Mouse (Mus musculus): Measurements from ENCODE around the gene Edn1.

DNA sequence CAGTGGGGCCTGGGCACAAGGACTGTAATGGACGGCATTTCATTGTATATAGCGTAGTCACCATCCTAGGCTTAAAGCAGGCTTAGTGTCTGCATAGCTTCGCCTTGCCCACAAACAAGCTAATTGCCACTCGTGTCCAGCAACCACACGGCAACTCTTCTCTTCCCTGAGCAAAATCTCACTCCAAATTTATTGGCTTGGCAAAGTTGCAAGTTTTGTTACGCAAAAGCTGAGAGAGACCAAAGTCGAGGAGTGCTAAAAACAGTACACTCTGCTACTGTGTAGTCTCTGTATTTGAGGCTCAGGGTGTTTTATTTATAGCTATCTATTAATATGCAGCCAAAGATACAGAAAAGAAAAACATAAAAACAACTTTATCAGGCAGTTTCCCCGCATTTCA is 3.0 kb upstream of the Edn1 start:
- TF ChIP-seq CTCF (IDR thresholded peaks at IDR 0.05; ENCODE audit: low read depth, low read length) (no peak), GATA1 (IDR thresholded peaks at IDR 0.05; ENCODE audit: borderline replicate concordance, low read length) (no peak), TAL1 (conservative IDR thresholded peaks at IDR 0.05; ENCODE audit: low read depth, low read length) (no peak), POLR2AphosphoS5 (IDR thresholded peaks at IDR 0.05; ENCODE audit: insufficient replicate concordance, low read depth, low read length) (no peak)
